Mouse (Mus musculus) C2C12 (cell line): Measurements from ENCODE around the gene Neurl4. TPM values are rescaled to one million over a fixed set of nuclear protein-coding genes. Genes with fewer than 3 reads are reported as not detected.

Experiments used
- H3K27me3 ChIP-seq: one replicate; pipeline ENCODE4 v1.6.1; 2011; ENCODE audit not compliant: control insufficient read depth, insufficient read depth, insufficient read length
- H3K36me3 ChIP-seq: one replicate; pipeline ENCODE4 v1.6.1; 2011; ENCODE audit not compliant: control insufficient read depth, insufficient read depth
- H3K4me3 ChIP-seq: one replicate; pipeline ENCODE4 v1.5.1; 2011; ENCODE audit warnings: mild to moderate bottlenecking, control low read depth; ENCODE audit not compliant: poor library complexity, insufficient read depth, severe bottlenecking
- H3K79me2 ChIP-seq: one replicate; pipeline ENCODE4 v1.6.1; 2011; ENCODE audit not compliant: control insufficient read depth, insufficient read depth
- H3K79me3 ChIP-seq: one replicate; pipeline ENCODE4 v1.6.1; 2011; ENCODE audit warnings: low read depth, control low read depth
- H3ac ChIP-seq: one replicate; pipeline ENCODE3; 2011; ENCODE audit warnings: low read depth; ENCODE audit not compliant: control insufficient read depth, insufficient read length
- CEBPB ChIP-seq: IDR thresholded peaks from one replicate; pipeline ENCODE4 v1.6.1; 2011; ENCODE audit warnings: low read depth, mild to moderate bottlenecking, control low read depth, moderate library complexity
- CTCF ChIP-seq: IDR thresholded peaks from one replicate; pipeline ENCODE4 v1.5.1; 2011; ENCODE audit not compliant: control insufficient read depth, insufficient read depth, insufficient read length
- FOSL1 ChIP-seq: IDR thresholded peaks from one replicate; pipeline ENCODE4 v1.8.0; 2011; ENCODE audit warnings: mild to moderate bottlenecking, low read length; ENCODE audit not compliant: poor library complexity, insufficient read depth, severe bottlenecking
- MAX ChIP-seq: IDR thresholded peaks from one replicate; pipeline ENCODE4 v1.6.1; 2011; ENCODE audit warnings: mild to moderate bottlenecking, control low read depth
- MYOD1 ChIP-seq: IDR thresholded peaks from one replicate; pipeline ENCODE4 v1.6.1; 2011; ENCODE audit warnings: low read depth; ENCODE audit not compliant: control insufficient read depth, insufficient read length
- MYOG ChIP-seq: IDR thresholded peaks from one replicate; pipeline ENCODE4 v1.6.1; 2011; ENCODE audit not compliant: control insufficient read depth, insufficient read length; ENCODE audit errors: extremely low read depth
- USF1 ChIP-seq: IDR thresholded peaks from one replicate; pipeline ENCODE4 v1.6.1; 2011; ENCODE audit warnings: low read depth, mild to moderate bottlenecking, control low read depth, moderate library complexity
- polyA plus RNA-seq: library from polyadenylated mRNA; unstranded; fragments of >200 nt; fragmentation: generic; extraction: Trizol; gene quantifications from one replicate; pipeline ENCODE4 v1.2.1, GENCODE M21; 2012; ENCODE audit warnings: missing spikeins

Gene Neurl4
- polyA plus RNA-seq, 1 experiment, result 38.4 TPM

DNA sequence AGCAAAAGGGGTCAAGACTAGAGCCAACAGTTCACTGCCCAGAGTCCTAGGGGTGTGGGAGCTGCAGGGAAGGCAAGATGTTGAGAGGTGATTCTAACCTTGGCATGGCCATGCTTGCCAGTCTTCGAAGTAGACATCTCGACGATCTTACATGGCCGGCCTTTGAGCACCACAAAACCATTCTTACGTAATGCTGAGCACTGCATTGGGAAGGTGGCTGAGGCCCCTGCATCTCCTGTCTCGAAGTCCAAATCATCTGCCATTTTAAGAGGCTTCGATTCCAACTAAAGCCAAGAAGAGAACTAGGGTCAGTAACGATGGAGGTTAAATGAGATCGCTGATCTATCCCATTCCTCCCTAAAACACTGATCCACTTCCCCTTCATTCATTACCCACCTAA is 18.2 kb downstream of the Neurl4 start:
- Histone ChIP-seq H3K79me2 (peaks cover 77% of the 10 kb centered on the region), H3K79me3 (peaks cover 50% of the 10 kb centered on the region), H3K4me3 (peak overlapping the region; percentile 100), H3K27me3 (no peaks in the 10 kb centered on the region), H3K36me3 (peaks cover 58% of the 10 kb centered on the region), H3ac (peak overlapping the region; percentile 42)
- TF ChIP-seq USF1, result no peak
- TF ChIP-seq CTCF, result no peak
- no peak for TF ChIP-seq MYOD1
- no peak for TF ChIP-seq FOSL1
- TF ChIP-seq MYOG, result no peak
- TF ChIP-seq MAX, result no peak
- TF ChIP-seq CEBPB, result no peak

DNA sequence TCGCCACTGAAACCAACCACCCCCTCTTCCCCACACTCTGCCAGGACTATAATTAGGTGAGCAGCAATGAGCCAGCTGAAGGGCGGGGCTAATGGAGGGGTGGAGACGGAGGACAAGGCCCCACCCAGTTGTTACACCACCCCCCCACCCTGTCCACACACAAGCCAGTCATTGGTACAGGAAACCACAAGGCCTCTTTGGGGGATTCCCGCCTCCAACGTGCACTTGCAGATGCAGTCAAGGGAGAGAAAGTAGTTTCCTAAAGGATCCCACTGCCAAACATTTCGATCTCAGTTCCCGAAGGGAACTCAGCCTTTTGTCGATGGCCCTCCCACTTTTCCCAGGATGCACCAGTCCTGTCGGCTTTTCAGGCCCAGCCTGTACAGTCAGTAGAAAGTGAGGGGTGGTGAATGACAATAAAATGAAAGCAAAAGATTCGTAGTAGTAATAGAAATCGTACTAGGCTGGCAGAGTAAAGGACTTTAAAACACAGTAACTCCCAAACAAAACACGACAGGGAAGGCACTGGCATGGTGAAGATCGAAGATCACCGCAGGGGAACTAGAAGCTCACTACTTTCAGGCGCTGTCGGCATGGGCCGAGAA is 18.9 kb downstream of the Neurl4 start:
- Histone ChIP-seq H3K27me3 (no peaks in the 10 kb centered on the region), H3K36me3 (peaks cover 54% of the 10 kb centered on the region), H3K4me3 (peak overlapping the region; percentile 100), H3K79me3 (peaks cover 50% of the 10 kb centered on the region), H3K79me2 (peaks cover 70% of the 10 kb centered on the region), H3ac (peak overlapping the region; percentile 98)
- TF ChIP-seq MAX, result peak; percentile 72
- no peak for TF ChIP-seq FOSL1
- TF ChIP-seq MYOG, result no peak
- TF ChIP-seq MYOD1, result no peak

DNA sequence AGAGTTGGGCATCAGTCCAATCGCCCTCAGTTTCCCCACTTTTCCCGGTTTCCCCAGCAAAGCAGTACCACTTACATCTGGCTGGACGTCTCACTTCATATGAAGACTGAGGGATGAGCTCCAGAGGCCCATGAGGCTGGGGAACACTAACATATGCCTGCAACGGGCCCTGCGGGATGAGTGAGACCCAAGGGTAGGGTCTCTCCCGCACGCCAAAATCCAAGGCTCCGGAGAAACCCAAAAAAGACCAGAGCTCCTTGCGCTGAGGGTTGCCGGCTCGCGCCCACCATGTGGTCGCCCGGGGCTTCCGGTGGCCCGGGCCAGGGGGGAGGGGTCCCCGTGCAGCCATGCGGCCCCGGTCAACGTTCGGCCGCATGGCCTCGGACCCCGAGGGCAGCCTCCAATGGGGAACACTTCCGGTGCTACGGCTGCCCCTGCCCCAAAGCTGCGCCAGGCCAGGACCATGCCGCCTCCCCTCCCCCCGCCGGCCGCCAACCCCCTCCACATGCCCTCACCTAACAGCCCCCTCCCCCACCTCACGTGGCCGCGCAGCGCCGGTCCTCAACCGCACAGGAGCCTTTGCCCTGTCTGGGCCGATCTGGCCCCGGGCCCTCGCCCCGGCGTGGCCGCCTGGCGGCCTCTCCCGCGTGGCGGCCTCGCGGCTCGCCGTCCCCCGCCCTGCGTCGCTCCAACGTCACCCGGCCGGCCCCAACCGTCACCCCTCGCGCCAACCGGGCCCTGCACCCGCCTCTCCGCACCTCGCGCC is 19.6 kb downstream of the Neurl4 start:
- peaks cover 63% of the 10 kb centered on the region for H3K79me2 ChIP-seq
- H3K4me3 ChIP-seq, result peak overlapping the region; percentile 100
- H3K36me3 ChIP-seq, result peaks cover 47% of the 10 kb centered on the region
- H3K27me3 ChIP-seq, result no peaks in the 10 kb centered on the region
- TF ChIP-seq MYOD1 (no peak), USF1 (no peak), FOSL1 (no peak), MAX (peak; percentile 79), MYOG (no peak)
- H3ac ChIP-seq, result peak overlapping the region; percentile 98
- H3K79me3 ChIP-seq, result peaks cover 50% of the 10 kb centered on the region

DNA sequence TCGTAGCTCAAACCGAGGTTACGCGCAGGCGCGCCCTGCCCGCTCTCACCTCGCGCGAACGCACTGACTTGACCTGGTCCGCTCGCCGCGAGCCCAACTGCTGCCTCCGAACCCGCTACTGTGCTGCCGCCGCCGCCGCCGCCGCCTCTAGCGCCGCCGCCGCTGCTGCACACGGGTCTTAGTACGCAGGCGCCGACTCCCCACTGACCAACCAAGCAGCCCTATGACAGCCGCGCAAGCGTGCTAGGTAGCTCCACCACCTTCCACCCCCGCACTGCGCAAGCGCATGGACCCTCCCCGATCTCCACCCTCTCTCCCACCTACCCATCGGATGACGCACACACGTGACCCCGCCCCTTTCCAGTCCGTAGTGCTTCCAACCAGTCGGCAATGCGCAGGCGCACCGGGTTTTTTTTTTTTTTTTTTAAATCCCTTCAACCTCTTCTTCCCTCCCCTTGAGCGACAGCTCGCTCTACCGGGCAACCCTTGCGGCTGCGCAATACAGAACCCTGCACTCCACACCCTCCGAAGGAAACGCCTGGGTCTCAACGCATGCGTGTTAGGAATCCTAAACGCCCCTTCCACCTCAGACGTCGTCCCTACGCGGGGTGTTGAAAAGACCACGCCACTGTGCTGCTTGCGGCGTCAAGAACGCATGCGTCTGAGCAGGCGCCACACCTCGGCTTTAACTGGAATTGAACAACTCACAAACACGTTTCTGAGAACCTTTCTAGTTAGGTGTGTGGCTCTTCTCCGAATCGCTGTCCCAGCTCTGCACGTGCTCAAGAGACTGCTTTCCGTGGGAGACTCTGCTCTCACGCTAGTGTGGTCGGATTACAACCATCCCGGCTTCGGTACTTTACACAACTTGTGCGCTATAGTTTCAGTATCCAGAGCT is 20.5 kb downstream of the Neurl4 start, which contains the start of gene Eif5a:
Gene Eif5a (minus strand): TSS at position 845 of the 898 bp plus-strand sequence.
- Histone ChIP-seq H3K79me3 (peaks cover 42% of the 10 kb centered on the region), H3ac (peak within 1 kb of the TSS; percentile 98), H3K27me3 (no peaks in the 10 kb centered on the region), H3K36me3 (peaks cover 38% of the 10 kb centered on the region), H3K79me2 (peaks cover 54% of the 10 kb centered on the region), H3K4me3 (peak within 1 kb of the TSS; percentile 100)
- TF ChIP-seq FOSL1, result no peak
- TF ChIP-seq MYOD1, result no peak
- TF ChIP-seq MAX, result peak; percentile 99
- TF ChIP-seq USF1, result peak; percentile 93
- peak; percentile 49 for TF ChIP-seq CTCF
- TF ChIP-seq CEBPB, result no peak
- no peak for TF ChIP-seq MYOG

DNA sequence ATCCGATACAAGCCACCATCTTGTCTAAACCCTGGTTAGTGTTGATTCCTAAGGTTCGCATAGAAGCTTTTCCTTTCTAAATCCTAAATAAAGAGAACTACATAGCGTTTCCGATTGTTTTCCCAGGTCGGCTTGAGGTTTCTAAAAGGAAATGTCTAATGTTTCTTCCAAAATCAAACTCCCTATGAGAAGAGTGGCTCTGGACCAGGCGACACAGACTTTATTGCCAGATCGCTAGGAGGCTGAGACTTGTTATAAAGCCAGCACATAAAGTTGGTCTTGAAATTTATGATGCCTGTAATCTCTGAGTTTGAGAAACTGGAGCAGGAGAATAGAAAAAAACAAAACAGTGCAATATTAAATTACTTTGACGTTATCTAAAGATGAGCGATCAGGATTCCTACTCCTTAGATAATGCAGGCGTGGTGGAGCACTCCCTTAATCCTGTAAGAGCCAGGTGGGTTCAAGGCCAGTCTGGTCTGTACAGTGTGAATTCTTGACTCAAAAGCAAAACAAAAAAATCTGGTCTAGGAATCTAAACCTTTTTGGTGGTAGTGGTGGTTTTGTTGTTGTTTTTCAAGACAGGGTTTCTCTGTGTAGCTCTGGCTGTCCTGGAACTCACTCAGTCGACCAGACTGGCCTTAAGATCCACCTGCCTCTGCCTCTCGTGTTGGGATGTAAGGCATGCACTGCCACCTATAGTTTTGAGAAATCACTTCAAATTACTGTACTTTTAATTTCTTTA is 21.3 kb downstream of the Neurl4 start:
- H3K36me3 ChIP-seq, result peaks cover 30% of the 10 kb centered on the region
- H3K4me3 ChIP-seq, result peak overlapping the region; percentile 45
- peak overlapping the region; percentile 84 for H3ac ChIP-seq
- no peak for TF ChIP-seq FOSL1
- no peak for TF ChIP-seq MAX
- no peak for TF ChIP-seq USF1
- no peak for TF ChIP-seq CTCF
- TF ChIP-seq MYOG, result no peak
- TF ChIP-seq CEBPB, result no peak
- TF ChIP-seq MYOD1, result no peak
- no peaks in the 10 kb centered on the region for H3K27me3 ChIP-seq
- H3K79me3 ChIP-seq, result peaks cover 35% of the 10 kb centered on the region
- H3K79me2 ChIP-seq, result peaks cover 45% of the 10 kb centered on the region
